Mouse (Mus musculus) forebrain, embryonic 14.5 days (tissue): ENCODE data around the gene Vps36. TPM values are rescaled to one million over a fixed set of nuclear protein-coding genes. Genes with fewer than 3 reads are reported as not detected.
A peak's percentile ranks its signal among the peaks of the same experiment; 100 is the strongest.

Source experiments
- ATAC-seq: fragments of 200-750 bp; cut with Nextera tagmentation; 2 replicates; pipeline ENCODE4 v1.8.0; 2017; ENCODE audit warnings: mild to moderate bottlenecking, moderate library complexity
- DNase-seq: peaks from one replicate; pipeline ENCODE4 v3.0.0-alpha.2; 2015; ENCODE audit warnings: low spot score
- H3K27ac ChIP-seq: fragments of 300-500 bp; sonication (generic); 2 replicates; pipeline ENCODE4 v1.5.1; 2014; ENCODE audit warnings: low read depth, mild to moderate bottlenecking, control low read depth, low read length, moderate library complexity
- H3K27me3 ChIP-seq: fragments of 300-500 bp; sonication (generic); replicated peaks from 2 replicates; pipeline ENCODE4 v1.6.1; 2014; ENCODE audit warnings: low read length, control low read depth, mixed read lengths; ENCODE audit not compliant: control insufficient read depth, insufficient read depth
- H3K36me3 ChIP-seq: fragments of 300-500 bp; sonication (generic); 2 replicates; pipeline ENCODE4 v1.6.1; 2014; ENCODE audit warnings: low read length, control low read depth; ENCODE audit not compliant: control insufficient read depth, insufficient read depth
- H3K4me1 ChIP-seq: fragments of 300-500 bp; sonication (generic); 2 replicates; pipeline ENCODE4 v1.6.1; 2014; ENCODE audit warnings: antibody characterized with exemption, low read length, control low read depth; ENCODE audit not compliant: control insufficient read depth, insufficient read depth
- H3K4me2 ChIP-seq: fragments of 300-500 bp; sonication (generic); 2 replicates; pipeline ENCODE4 v1.6.1; 2014; ENCODE audit warnings: mild to moderate bottlenecking, control low read depth, low read length
- H3K4me3 ChIP-seq: fragments of 300-500 bp; sonication (generic); 2 replicates; pipeline ENCODE4 v1.5.1; 2014; ENCODE audit warnings: low read depth, low read length, control low read depth
- H3K9ac ChIP-seq: fragments of 300-500 bp; sonication (generic); 2 replicates; pipeline ENCODE4 v1.6.1; 2014; ENCODE audit warnings: mild to moderate bottlenecking, low read length, control low read depth, moderate library complexity
- H3K9me3 ChIP-seq: fragments of 300-500 bp; sonication (generic); replicated peaks from 2 replicates; pipeline ENCODE4 v1.6.1; 2016; ENCODE audit warnings: low read length, control low read depth, mixed read lengths; ENCODE audit not compliant: control insufficient read depth
- WGBS: fragments of 180-500 bp; shearing (Covaris S2); extraction: QIAGEN DNeasy Blood & Tissue Kit; methylation state at CpG from one replicate; pipeline ENCODE4 v1.1.7; 2014; 5-methylcytosine and 5-hydroxymethylcytosine counted together
- polyA plus RNA-seq: library from polyadenylated mRNA; unstranded; fragments of >200 nt; fragmentation: Nextera tagmentation; extraction: Ambion mirVana; gene quantifications from 2 replicates; pipeline ENCODE4 v1.2.1, GENCODE M21; 2014

The Vps36 gene
- polyA plus RNA-seq, 1 experiment from 2014 or later: 29.1 TPM

GRCm38 (mm10) chr8:22197914-22198313 is 5.3 kb downstream of the Vps36 start:
- no peak overlapping the region for H3K4me2 ChIP-seq
- H3K36me3 ChIP-seq: peaks cover 25% of the 10 kb centered on the region
- no peaks in the 10 kb centered on the region for H3K27me3 ChIP-seq
- no peaks in the 10 kb centered on the region for H3K9me3 ChIP-seq
- no peak overlapping the region for H3K27ac ChIP-seq
- DNase-seq: no peak
- ATAC-seq: no peak
- no peak overlapping the region for H3K4me3 ChIP-seq
- WGBS: 90% methylated on average over 6 of the region's 6 CpGs
- peaks cover 4% of the 10 kb centered on the region; the same call in 1 of the 2 replicates for H3K4me1 ChIP-seq
- H3K9ac ChIP-seq: no peak overlapping the region

- no peaks in the 10 kb centered on the region for H3K27me3 ChIP-seq
- H3K4me1 ChIP-seq: no peaks in the 10 kb centered on the region
- no peaks in the 10 kb centered on the region for H3K9me3 ChIP-seq
- ATAC-seq: no peak
- H3K9ac ChIP-seq: no peak overlapping the region
- no peak for DNase-seq
- 97% methylated on average over 8 of the region's 8 CpGs for WGBS
- no peak overlapping the region for H3K27ac ChIP-seq
- H3K36me3 ChIP-seq: peaks cover 27% of the 10 kb centered on the region
- no peak overlapping the region for H3K4me3 ChIP-seq
- no peak overlapping the region for H3K4me2 ChIP-seq
Measured at GRCm38 (mm10) chr8:22199481-22199880, 6.9 kb downstream of the Vps36 start.

- Histone ChIP-seq H3K27me3 (no peaks in the 10 kb centered on the region), H3K4me3 (no peak overlapping the region), H3K9ac (no peak overlapping the region), H3K4me2 (no peak overlapping the region), H3K36me3 (peaks cover 51% of the 10 kb centered on the region), H3K9me3 (no peaks in the 10 kb centered on the region), H3K4me1 (no peaks in the 10 kb centered on the region), H3K27ac (no peak overlapping the region)
- WGBS: 84% methylated on average over 4 of the region's 4 CpGs
- no peak for DNase-seq
- ATAC-seq: no peak
Measured at GRCm38 (mm10) chr8:22207535-22207934, 14.9 kb downstream of the Vps36 start.

- 60% methylated on average over 5 of the region's 5 CpGs for WGBS
- no peak overlapping the region for H3K27ac ChIP-seq
- peaks cover 54% of the 10 kb centered on the region for H3K36me3 ChIP-seq
- no peak for DNase-seq
- ATAC-seq: no peak
- H3K4me1 ChIP-seq: no peaks in the 10 kb centered on the region
- no peaks in the 10 kb centered on the region for H3K9me3 ChIP-seq
- H3K27me3 ChIP-seq: no peaks in the 10 kb centered on the region
- no peak overlapping the region for H3K4me3 ChIP-seq
- no peak overlapping the region for H3K4me2 ChIP-seq
- no peak overlapping the region for H3K9ac ChIP-seq
Measured at GRCm38 (mm10) chr8:22209012-22209411, 16.4 kb downstream of the Vps36 start.

- no peak overlapping the region for H3K4me3 ChIP-seq
- no peak for ATAC-seq
- peaks cover 72% of the 10 kb centered on the region for H3K36me3 ChIP-seq
- WGBS: 96% methylated on average over 10 of the region's 10 CpGs
- H3K27ac ChIP-seq: no peak overlapping the region
- H3K27me3 ChIP-seq: no peaks in the 10 kb centered on the region
- no peak for DNase-seq
- no peak overlapping the region for H3K4me2 ChIP-seq
- no peak overlapping the region for H3K9ac ChIP-seq
- no peaks in the 10 kb centered on the region for H3K4me1 ChIP-seq
- H3K9me3 ChIP-seq: no peaks in the 10 kb centered on the region
Measured at GRCm38 (mm10) chr8:22214826-22215225, 22.2 kb downstream of the Vps36 start.

GRCm38 (mm10) chr8:22226361-22226760 is 33.8 kb downstream of the Vps36 start:
- Histone ChIP-seq H3K36me3 (peaks cover 7% of the 10 kb centered on the region; the same call in 1 of the 2 replicates), H3K4me2 (no peak overlapping the region; the same call in 1 of the 2 replicates), H3K27me3 (0 out of 2 replicates have a peak, but pooled peaks cover 8% of the 10 kb centered on the region), H3K9ac (no peak overlapping the region), H3K9me3 (no peaks in the 10 kb centered on the region), H3K27ac (no peak overlapping the region), H3K4me3 (no peak overlapping the region), H3K4me1 (peaks cover 7% of the 10 kb centered on the region; the same call in 1 of the 2 replicates)
- ATAC-seq (no peak), DNase-seq (no peak)
- WGBS: 68% methylated on average over 8 of the region's 8 CpGs

GRCm38 (mm10) chr8:22227061-22227877 is 34.7 kb downstream of the Vps36 start, which contains the start of gene Thsd1:
Thsd1 (plus strand) TSS chr8:22227313.
- peaks cover 7% of the 10 kb centered on the region; the same call in 1 of the 2 replicates for H3K4me1 ChIP-seq
- H3K9me3 ChIP-seq: no peaks in the 10 kb centered on the region
- H3K27me3 ChIP-seq: 0 out of 2 replicates have a peak, but pooled peaks cover 8% of the 10 kb centered on the region
- H3K4me2 ChIP-seq: peak within 1 kb of the TSS; percentile 90
- H3K27ac ChIP-seq: no peak within 1 kb of the TSS
- peak within 1 kb of the TSS; percentile 62 for H3K9ac ChIP-seq
- H3K36me3 ChIP-seq: peaks cover 7% of the 10 kb centered on the region; the same call in 1 of the 2 replicates
- ATAC-seq (peak; percentile 65), DNase-seq (peak; percentile 33)
- H3K4me3 ChIP-seq: peak within 1 kb of the TSS; percentile 42
- under 1% methylated on average over 38 of the region's 39 CpGs for WGBS

- no peaks in the 10 kb centered on the region for H3K9me3 ChIP-seq
- H3K4me2 ChIP-seq: no peak overlapping the region
- H3K4me3 ChIP-seq: no peak overlapping the region
- no peak overlapping the region for H3K9ac ChIP-seq
- H3K4me1 ChIP-seq: peaks cover 7% of the 10 kb centered on the region; the same call in 1 of the 2 replicates
- ATAC-seq (no peak), DNase-seq (peak; percentile 14)
- no peak overlapping the region for H3K27ac ChIP-seq
- H3K27me3 ChIP-seq: 0 out of 2 replicates have a peak, but pooled peaks cover 8% of the 10 kb centered on the region
- H3K36me3 ChIP-seq: no peaks in the 10 kb centered on the region; the same call in 1 of the 2 replicates
- 27% methylated on average over 7 of the region's 7 CpGs for WGBS
Measured at GRCm38 (mm10) chr8:22228621-22229020, 36.0 kb downstream of the Vps36 start.

GRCm38 (mm10) chr8:22242986-22243385 is 50.4 kb downstream of the Vps36 start:
- no peak for ATAC-seq
- Histone ChIP-seq H3K9me3 (no peaks in the 10 kb centered on the region), H3K4me1 (no peaks in the 10 kb centered on the region), H3K27ac (no peak overlapping the region), H3K4me2 (no peak overlapping the region), H3K36me3 (0 out of 2 replicates have a peak, but pooled peaks cover 4% of the 10 kb centered on the region), H3K4me3 (no peak overlapping the region), H3K9ac (no peak overlapping the region), H3K27me3 (no peaks in the 10 kb centered on the region)
- WGBS: 91% methylated on average over 9 of the region's 9 CpGs
- DNase-seq: no peak
